Mouse (Mus musculus) forebrain, postnatal 0 days (tissue): ENCODE measurements at regions not wholly inside any gene's neighbourhood (a gene's known extent, or its start where the extent isn't known, plus 50 kb on each side); places are given as distances from the start of the nearest gene placed in this dataset.

ENCODE experiments used
- ATAC-seq: fragments of 200-750 bp; cut with Nextera tagmentation; 2 replicates; pipeline ENCODE4 v1.8.0; 2017; ENCODE audit warnings: mild to moderate bottlenecking, moderate library complexity
- DNase-seq: peaks from one replicate; pipeline ENCODE4 v3.0.0-alpha.2; 2015
- H3K27ac ChIP-seq: fragments of 300-500 bp; sonication (generic); 2 replicates; pipeline ENCODE4 v1.5.1; 2014; ENCODE audit warnings: low read depth, mild to moderate bottlenecking, antibody characterized with exemption, low read length, moderate library complexity, mixed read lengths
- H3K27me3 ChIP-seq: fragments of 300-500 bp; sonication (generic); 2 replicates; pipeline ENCODE4 v1.6.1; 2014; ENCODE audit warnings: mild to moderate bottlenecking, low read length, mixed read lengths; ENCODE audit not compliant: insufficient read depth
- H3K36me3 ChIP-seq: fragments of 300-500 bp; sonication (generic); 2 replicates; pipeline ENCODE4 v1.6.1; 2014; ENCODE audit warnings: mild to moderate bottlenecking, moderate library complexity; ENCODE audit not compliant: insufficient read depth
- H3K4me1 ChIP-seq: fragments of 300-500 bp; sonication (generic); 2 replicates; pipeline ENCODE4 v1.6.1; 2014; ENCODE audit warnings: antibody characterized with exemption; ENCODE audit not compliant: insufficient read depth
- H3K4me2 ChIP-seq: fragments of 300-500 bp; sonication (generic); 2 replicates; pipeline ENCODE4 v1.6.1; 2014; ENCODE audit warnings: low read depth, mild to moderate bottlenecking, moderate library complexity
- H3K4me3 ChIP-seq: fragments of 300-500 bp; sonication (generic); 2 replicates; pipeline ENCODE4 v1.5.1; 2014; ENCODE audit warnings: low read depth, low read length, mixed read lengths
- H3K9ac ChIP-seq: fragments of 300-500 bp; sonication (generic); 2 replicates; pipeline ENCODE4 v1.6.1; 2014; ENCODE audit warnings: mild to moderate bottlenecking
- H3K9me3 ChIP-seq: fragments of 300-500 bp; sonication (generic); 2 replicates; pipeline ENCODE4 v1.6.1; 2016; ENCODE audit warnings: low read length
- CTCF ChIP-seq: sonication (generic); IDR thresholded peaks from 2 replicates; pipeline ENCODE4 v1.5.1; 2016; ENCODE audit warnings: antibody characterized with exemption, control low read depth, low read depth
- WGBS: fragments of 180-500 bp; shearing (Covaris S2); extraction: QIAGEN DNeasy Blood & Tissue Kit; methylation state at CpG from one replicate; pipeline ENCODE4 v1.1.7; 2014; 5-methylcytosine and 5-hydroxymethylcytosine counted together

- no peaks in the 10 kb centered on the region for H3K27me3 ChIP-seq
- ATAC-seq: no peak
Observed at GRCm38 (mm10) chr1:42167790-42168572, 527.6 kb upstream of the Pou3f3 start.

GRCm38 (mm10) chr1:42169505-42169904 is 526.1 kb upstream of the Pou3f3 start:
- H3K9ac ChIP-seq: no peak overlapping the region
- no peaks in the 10 kb centered on the region for H3K4me1 ChIP-seq
- H3K36me3 ChIP-seq: no peaks in the 10 kb centered on the region
- no peaks in the 10 kb centered on the region for H3K27me3 ChIP-seq
- WGBS: 88% methylated on average over 3 of the region's 3 CpGs
- DNase-seq (no peak), ATAC-seq (no peak)
- no peak for TF ChIP-seq CTCF
- H3K27ac ChIP-seq: no peak overlapping the region
- no peak overlapping the region for H3K4me2 ChIP-seq
- H3K9me3 ChIP-seq: no peaks in the 10 kb centered on the region
- no peak overlapping the region for H3K4me3 ChIP-seq

More at GRCm38 (mm10) chr1:42167790-42168572, 527.6 kb upstream of the Pou3f3 start:
- Histone ChIP-seq H3K36me3 (no peaks in the 10 kb centered on the region), H3K4me1 (no peaks in the 10 kb centered on the region), H3K9me3 (no peaks in the 10 kb centered on the region), H3K4me3 (no peak overlapping the region), H3K4me2 (no peak overlapping the region), H3K9ac (no peak overlapping the region), H3K27ac (no peak overlapping the region)
- WGBS: 88% methylated on average over 7 of the region's 7 CpGs
- DNase-seq: no peak
- no peak for TF ChIP-seq CTCF

- no peak overlapping the region for H3K9ac ChIP-seq
- ATAC-seq (no peak), DNase-seq (no peak)
- no peak overlapping the region for H3K4me2 ChIP-seq
- TF ChIP-seq CTCF: no peak
- H3K4me1 ChIP-seq: no peaks in the 10 kb centered on the region
- H3K4me3 ChIP-seq: no peak overlapping the region
- no peak overlapping the region for H3K27ac ChIP-seq
- H3K36me3 ChIP-seq: no peaks in the 10 kb centered on the region
- H3K27me3 ChIP-seq: no peaks in the 10 kb centered on the region
- H3K9me3 ChIP-seq: no peaks in the 10 kb centered on the region
Observed at GRCm38 (mm10) chr1:42186295-42186694, 509.3 kb upstream of the Pou3f3 start.

DNA sequence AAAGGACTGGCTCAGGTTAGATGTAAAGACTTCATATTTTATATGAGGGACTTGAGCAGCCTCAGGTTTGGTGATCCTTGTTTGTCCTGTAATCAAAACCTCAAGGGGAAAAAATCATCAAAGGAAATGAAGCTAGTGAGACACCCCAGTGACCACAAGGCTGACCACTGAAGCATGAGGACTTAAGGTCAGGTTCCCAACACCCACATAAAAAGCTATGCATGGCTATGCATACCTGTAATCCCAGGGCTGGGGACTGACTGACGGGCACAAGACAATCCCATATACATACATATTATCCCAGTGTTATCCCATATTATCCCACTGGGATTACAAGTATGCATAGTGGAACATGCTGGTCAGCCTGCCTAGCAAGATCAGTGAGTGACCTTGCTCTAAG is 467.5 kb upstream of the Pou3f3 start:
- no peak overlapping the region for H3K27ac ChIP-seq
- DNase-seq (no peak), ATAC-seq (no peak)
- no peaks in the 10 kb centered on the region for H3K9me3 ChIP-seq
- H3K27me3 ChIP-seq: no peaks in the 10 kb centered on the region
- no peak overlapping the region for H3K4me2 ChIP-seq
- TF ChIP-seq CTCF: no peak
- no peak overlapping the region for H3K9ac ChIP-seq
- WGBS: 100% methylated on average over 1 of the region's 1 CpGs
- no peaks in the 10 kb centered on the region for H3K36me3 ChIP-seq
- H3K4me3 ChIP-seq: no peak overlapping the region
- peaks cover 3% of the 10 kb centered on the region; the same call in 1 of the 2 replicates for H3K4me1 ChIP-seq

DNA sequence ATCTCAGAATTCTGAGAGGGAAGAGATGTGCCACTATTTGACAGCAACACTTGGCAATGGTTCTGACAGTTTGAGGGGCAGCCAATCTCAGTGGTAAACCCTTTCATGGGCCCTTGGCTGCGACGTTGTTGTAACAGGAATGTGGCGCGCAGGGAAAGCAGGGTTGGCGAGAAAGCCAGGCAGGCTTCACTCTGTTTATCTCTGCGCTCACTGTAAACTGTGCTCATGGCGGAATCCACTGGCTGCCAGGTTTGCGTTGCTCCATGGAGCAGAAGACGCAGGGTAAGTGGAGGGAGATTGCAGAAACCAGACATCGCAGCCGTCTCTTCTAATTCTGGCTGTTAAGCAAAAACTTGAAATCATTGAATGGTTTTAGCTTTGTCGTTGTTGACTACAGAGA is 465.9 kb upstream of the Pou3f3 start:
- WGBS: 26% methylated on average over 12 of the region's 12 CpGs
- Histone ChIP-seq H3K27me3 (no peaks in the 10 kb centered on the region), H3K4me3 (peak overlapping the region; percentile 27), H3K9me3 (no peaks in the 10 kb centered on the region), H3K4me1 (peaks cover 3% of the 10 kb centered on the region; the same call in 1 of the 2 replicates), H3K9ac (peak overlapping the region; percentile 44), H3K36me3 (no peaks in the 10 kb centered on the region), H3K4me2 (peak overlapping the region; percentile 50), H3K27ac (peak overlapping the region; percentile 68)
- ATAC-seq (peak; percentile 80), DNase-seq (peak; percentile 93)
- no peak for TF ChIP-seq CTCF

DNA sequence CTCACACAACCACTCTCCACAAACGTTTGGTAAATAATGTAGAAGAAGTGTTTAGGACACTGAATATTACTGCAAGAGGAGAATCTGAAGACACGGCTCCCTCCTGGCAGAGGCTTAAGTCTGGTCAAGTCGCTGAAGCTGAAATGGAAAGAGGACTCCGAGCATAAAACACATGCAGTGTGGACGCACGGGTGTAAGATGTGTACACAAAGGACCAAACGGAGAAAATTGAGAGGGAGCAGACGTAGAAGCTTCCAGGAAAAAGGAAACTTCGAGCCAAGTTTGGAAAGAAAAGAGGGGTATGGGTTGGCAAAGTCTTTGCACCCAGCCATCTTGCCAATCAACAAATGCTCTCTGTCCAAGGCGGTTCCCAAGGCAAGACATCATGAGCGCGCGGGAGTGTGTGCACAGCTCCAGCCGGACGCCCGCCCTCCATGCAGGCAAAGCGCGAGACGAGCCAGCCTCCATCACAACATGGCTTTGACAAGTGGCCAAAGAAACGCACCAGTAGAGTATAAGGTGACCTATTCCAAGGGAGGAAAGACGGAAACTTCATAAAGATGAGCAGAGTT is 465.0 kb upstream of the Pou3f3 start:
- H3K9me3 ChIP-seq: no peaks in the 10 kb centered on the region
- peak overlapping the region; percentile 1 for H3K4me3 ChIP-seq
- peak; percentile 84 for DNase-seq
- H3K4me2 ChIP-seq: peak overlapping the region; percentile 50
- peak overlapping the region; percentile 68 for H3K27ac ChIP-seq
- H3K4me1 ChIP-seq: peaks cover 3% of the 10 kb centered on the region; the same call in 1 of the 2 replicates
- ATAC-seq: peak; percentile 77
- H3K36me3 ChIP-seq: no peaks in the 10 kb centered on the region
- H3K27me3 ChIP-seq: no peaks in the 10 kb centered on the region
- TF ChIP-seq CTCF: no peak
- 50% methylated on average over 21 of the region's 21 CpGs for WGBS
- H3K9ac ChIP-seq: peak overlapping the region; percentile 44; the same call in 1 of the 2 replicates

- 32% methylated on average over 5 of the region's 5 CpGs for WGBS
- DNase-seq: peak; percentile 66
- Histone ChIP-seq H3K27ac (peak overlapping the region; percentile 68), H3K4me1 (peaks cover 3% of the 10 kb centered on the region; the same call in 1 of the 2 replicates), H3K9me3 (no peaks in the 10 kb centered on the region), H3K27me3 (no peaks in the 10 kb centered on the region), H3K9ac (0 out of 2 replicates have a peak overlapping the region, but pooled peaks have one; percentile 44), H3K4me3 (peak overlapping the region; percentile 1), H3K4me2 (peak overlapping the region; percentile 50), H3K36me3 (no peaks in the 10 kb centered on the region)
- ATAC-seq: 0 out of 2 replicates have a peak, but pooled peaks have one; percentile 5
- no peak for TF ChIP-seq CTCF
Observed at GRCm38 (mm10) chr1:42231091-42231490, 464.5 kb upstream of the Pou3f3 start.
